Mouse (Mus musculus): ENCODE measurements at regions not wholly inside any gene's neighbourhood (a gene's known extent, or its start where the extent isn't known, plus 50 kb on each side); places are given as distances from the start of the nearest gene placed in this dataset.
"Not testable (repeated sequence)": the region's sequence is repeated elsewhere in the genome, so short reads cannot be mapped to it uniquely, and the experiment has no call there.

DNA sequence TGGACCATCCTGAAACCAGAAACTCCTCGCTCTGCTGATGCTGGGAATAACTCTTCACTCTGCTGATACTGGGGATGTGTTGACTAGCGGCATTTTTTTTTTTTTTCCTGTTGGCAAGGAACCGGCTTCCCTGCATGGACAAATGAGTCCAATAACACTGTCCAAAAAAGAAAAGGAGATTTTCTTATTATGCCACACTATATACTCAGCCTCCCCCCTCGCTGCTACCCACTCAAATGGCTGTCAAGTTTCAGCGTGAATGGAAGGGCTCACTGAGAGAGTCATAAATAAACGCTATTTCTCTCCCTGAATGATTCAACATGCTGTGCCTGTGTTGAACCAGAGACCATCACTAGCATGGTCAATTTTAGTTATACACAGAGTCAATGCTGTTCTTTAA, 489.2 kb upstream of the Arid1b start:
- H3K4me3 ChIP-seq, result no peak overlapping the region
- no peak for DNase-seq (ENCODE audit: extremely low spot score, low spot score)
- no peaks in the 10 kb centered on the region for H3K9me3 ChIP-seq
- no peaks in the 10 kb centered on the region for H3K4me1 ChIP-seq
- H3K36me3 ChIP-seq (replicated peaks), result no peaks in the 10 kb centered on the region
- no peaks in the 10 kb centered on the region for H3K27me3 ChIP-seq (ENCODE audit: poor library complexity, severe bottlenecking)
- WGBS, result 89% methylated on average over 6 of the region's 6 CpGs
- no peak overlapping the region for H3K27ac ChIP-seq

DNA sequence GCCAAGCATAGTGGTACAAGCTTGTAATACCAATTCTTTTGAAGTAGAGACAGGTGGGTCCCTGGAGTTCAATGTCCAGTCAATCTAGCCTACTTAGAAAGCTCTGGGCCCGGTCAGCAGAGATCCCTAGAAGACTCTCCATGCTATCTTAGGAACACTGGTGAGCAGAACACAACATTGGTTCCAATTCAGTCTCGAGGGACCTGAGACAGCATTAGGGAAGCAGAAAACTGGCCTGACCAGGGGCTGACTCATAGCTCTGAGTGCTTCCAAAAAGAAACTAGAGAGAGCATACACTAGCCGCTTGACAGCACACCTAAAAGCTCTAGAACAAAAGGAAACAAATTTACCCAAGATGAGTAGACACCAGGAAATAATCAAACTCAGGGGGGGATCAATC, 484.6 kb upstream of the Arid1b start:
- 75% methylated on average over 3 of the region's 3 CpGs for WGBS

GRCm38 (mm10) chr17:4516141-4516540, 478.0 kb upstream of the Arid1b start:
- H3K27ac ChIP-seq, result no peak overlapping the region
- H3K36me3 ChIP-seq (replicated peaks), result no peaks in the 10 kb centered on the region
- H3K4me3 ChIP-seq, result no peak overlapping the region
- no peak for DNase-seq (ENCODE audit: extremely low spot score, low spot score)
- no peaks in the 10 kb centered on the region for H3K27me3 ChIP-seq (ENCODE audit: poor library complexity, severe bottlenecking)
- H3K9me3 ChIP-seq, result no peaks in the 10 kb centered on the region
- 87% methylated on average over 7 of the region's 7 CpGs for WGBS
- peaks cover 4% of the 10 kb centered on the region; the same call in 1 of the 2 replicates for H3K4me1 ChIP-seq

More for the DNA sequence above, 484.6 kb upstream of the Arid1b start:
- DNase-seq (ENCODE audit: extremely low spot score, low spot score), result no peak
- Histone ChIP-seq H3K4me1 (no peaks in the 10 kb centered on the region), H3K27me3 (ENCODE audit: poor library complexity, severe bottlenecking) (no peaks in the 10 kb centered on the region), H3K4me3 (no peak overlapping the region), H3K36me3 (replicated peaks) (no peaks in the 10 kb centered on the region), H3K27ac (no peak overlapping the region), H3K9me3 (no peaks in the 10 kb centered on the region)

- DNase-seq (ENCODE audit: extremely low spot score, low spot score), result no peak
- peaks cover 4% of the 10 kb centered on the region; the same call in 1 of the 2 replicates for H3K4me1 ChIP-seq
- 79% methylated on average over 3 of the region's 3 CpGs for WGBS
Measured at GRCm38 (mm10) chr17:4516846-4517245, 477.3 kb upstream of the Arid1b start.

GRCm38 (mm10) chr17:4521031-4521430, 473.1 kb upstream of the Arid1b start:
- no peak for DNase-seq (ENCODE audit: extremely low spot score, low spot score)
- H3K4me1 ChIP-seq, result peaks cover 4% of the 10 kb centered on the region; the same call in 1 of the 2 replicates
- H3K9me3 ChIP-seq, result no peaks in the 10 kb centered on the region
- no peak overlapping the region for H3K4me3 ChIP-seq
- WGBS, result 96% methylated on average over 4 of the region's 4 CpGs
- H3K27ac ChIP-seq, result no peak overlapping the region
- H3K36me3 ChIP-seq (replicated peaks), result no peaks in the 10 kb centered on the region
- no peaks in the 10 kb centered on the region for H3K27me3 ChIP-seq (ENCODE audit: poor library complexity, severe bottlenecking)

More at GRCm38 (mm10) chr17:4516846-4517245, 477.3 kb upstream of the Arid1b start:
- no peak overlapping the region for H3K4me3 ChIP-seq
- H3K9me3 ChIP-seq, result no peaks in the 10 kb centered on the region
- H3K27ac ChIP-seq, result no peak overlapping the region
- no peaks in the 10 kb centered on the region for H3K36me3 ChIP-seq (replicated peaks)
- H3K27me3 ChIP-seq (ENCODE audit: poor library complexity, severe bottlenecking), result no peaks in the 10 kb centered on the region

GRCm38 (mm10) chr17:4526466-4526865, 467.7 kb upstream of the Arid1b start:
- Histone ChIP-seq H3K36me3 (replicated peaks) (no peaks in the 10 kb centered on the region), H3K4me3 (no peak overlapping the region), H3K27me3 (ENCODE audit: poor library complexity, severe bottlenecking) (no peaks in the 10 kb centered on the region), H3K27ac (no peak overlapping the region), H3K9me3 (no peaks in the 10 kb centered on the region), H3K4me1 (peaks cover 6% of the 10 kb centered on the region)
- whole genome bisulfite sequencing, result 90% methylated on average over 7 of the region's 7 CpGs
- no peak for DNase-seq (ENCODE audit: extremely low spot score, low spot score)

GRCm38 (mm10) chr17:4532126-4532525, 462.0 kb upstream of the Arid1b start:
- Histone ChIP-seq H3K4me1 (peaks cover 6% of the 10 kb centered on the region), H3K4me3 (no peak overlapping the region), H3K27ac (no peak overlapping the region), H3K36me3 (replicated peaks) (no peaks in the 10 kb centered on the region), H3K9me3 (0 out of 2 replicates have a peak, but pooled peaks cover 6% of the 10 kb centered on the region), H3K27me3 (ENCODE audit: poor library complexity, severe bottlenecking) (no peaks in the 10 kb centered on the region)
- 91% methylated on average over 2 of the region's 2 CpGs for WGBS
- DNase-seq (ENCODE audit: extremely low spot score, low spot score), result no peak

- DNase-seq (ENCODE audit: extremely low spot score, low spot score), result no peak
- Histone ChIP-seq H3K27ac (no peak overlapping the region), H3K36me3 (replicated peaks) (no peaks in the 10 kb centered on the region), H3K4me1 (peaks cover 8% of the 10 kb centered on the region), H3K9me3 (0 out of 2 replicates have a peak, but pooled peaks cover 6% of the 10 kb centered on the region), H3K4me3 (no peak overlapping the region), H3K27me3 (ENCODE audit: poor library complexity, severe bottlenecking) (0 out of 2 replicates have a peak, but pooled peaks cover 4% of the 10 kb centered on the region)
- 92% methylated on average over 2 of the region's 2 CpGs for WGBS
Measured at GRCm38 (mm10) chr17:4540435-4540834, 453.7 kb upstream of the Arid1b start.

GRCm38 (mm10) chr17:4541020-4541743, 452.9 kb upstream of the Arid1b start:
- Histone ChIP-seq H3K4me3 (no peak overlapping the region), H3K27me3 (ENCODE audit: poor library complexity, severe bottlenecking) (0 out of 2 replicates have a peak, but pooled peaks cover 4% of the 10 kb centered on the region), H3K27ac (no peak overlapping the region), H3K4me1 (peaks cover 8% of the 10 kb centered on the region), H3K9me3 (0 out of 2 replicates have a peak, but pooled peaks cover 5% of the 10 kb centered on the region), H3K36me3 (replicated peaks) (no peaks in the 10 kb centered on the region)
- no peak for DNase-seq (ENCODE audit: extremely low spot score, low spot score)
- 30% methylated on average over 7 of the region's 7 CpGs for WGBS

- Histone ChIP-seq H3K4me3 (no peak overlapping the region), H3K9me3 (no peaks in the 10 kb centered on the region), H3K4me1 (peaks cover 5% of the 10 kb centered on the region; the same call in 1 of the 2 replicates), H3K27me3 (ENCODE audit: poor library complexity, severe bottlenecking) (0 out of 2 replicates have a peak, but pooled peaks cover 4% of the 10 kb centered on the region), H3K27ac (no peak overlapping the region), H3K36me3 (replicated peaks) (no peaks in the 10 kb centered on the region)
- 64% methylated on average over 2 of the region's 2 CpGs for WGBS
- DNase-seq (ENCODE audit: extremely low spot score, low spot score), result no peak
Measured at GRCm38 (mm10) chr17:4546579-4546978, 447.6 kb upstream of the Arid1b start.

- not testable (repeated sequence) for H3K4me1 ChIP-seq; DNase-seq (ENCODE audit: extremely low spot score, low spot score); H3K36me3 ChIP-seq (replicated peaks); H3K4me3 ChIP-seq; H3K9me3 ChIP-seq; H3K27me3 ChIP-seq (ENCODE audit: poor library complexity, severe bottlenecking); H3K27ac ChIP-seq
- WGBS, result 89% methylated on average over 4 of the region's 4 CpGs
Measured at GRCm38 (mm10) chr17:4553026-4553425, 441.1 kb upstream of the Arid1b start.

- Histone ChIP-seq H3K4me3 (no peak overlapping the region), H3K9me3 (no peaks in the 10 kb centered on the region), H3K36me3 (replicated peaks) (no peaks in the 10 kb centered on the region), H3K27me3 (ENCODE audit: poor library complexity, severe bottlenecking) (no peaks in the 10 kb centered on the region), H3K27ac (no peak overlapping the region), H3K4me1 (no peaks in the 10 kb centered on the region)
- no peak for DNase-seq (ENCODE audit: extremely low spot score, low spot score)
- 85% methylated on average over 3 of the region's 3 CpGs for WGBS
Measured at GRCm38 (mm10) chr17:4563641-4564040, 430.5 kb upstream of the Arid1b start.

- Histone ChIP-seq H3K27me3 (ENCODE audit: poor library complexity, severe bottlenecking) (no peaks in the 10 kb centered on the region), H3K4me1 (no peaks in the 10 kb centered on the region), H3K36me3 (replicated peaks) (no peaks in the 10 kb centered on the region), H3K4me3 (no peak overlapping the region), H3K27ac (no peak overlapping the region), H3K9me3 (no peaks in the 10 kb centered on the region)
- 77% methylated on average over 5 of the region's 5 CpGs for WGBS
- no peak for DNase-seq (ENCODE audit: extremely low spot score, low spot score)
Measured at GRCm38 (mm10) chr17:4576883-4577282, 417.2 kb upstream of the Arid1b start.

Data from forebrain, embryonic 10.5 days (tissue).